Mouse (Mus musculus) brown adipose tissue, adult 24 weeks (tissue): ENCODE measurements at regions not wholly inside any gene's neighbourhood (a gene's known extent, or its start where the extent isn't known, plus 50 kb on each side); places are given as distances from the start of the nearest gene placed in this dataset.
"Not testable (repeated sequence)": the region's sequence is repeated elsewhere in the genome, so short reads cannot be mapped to it uniquely, and the experiment has no call there.

Experiments
- H3K27ac ChIP-seq: fragments of 200-500 bp; replicated peaks from 2 replicates; pipeline ENCODE4 v1.5.1; 2012; ENCODE audit warnings: low read depth, mild to moderate bottlenecking, low read length
- H3K4me1 ChIP-seq: fragments of 200-500 bp; 2 replicates; pipeline ENCODE4 v1.6.1; 2012; ENCODE audit warnings: low read length, mixed read lengths; ENCODE audit not compliant: control insufficient read depth, insufficient read depth, insufficient read length
- H3K4me3 ChIP-seq: fragments of 200-500 bp; 2 replicates; pipeline ENCODE4 v1.5.1; 2012; ENCODE audit warnings: low read depth, mild to moderate bottlenecking, low read length, moderate library complexity; ENCODE audit not compliant: insufficient read depth

GRCm38 (mm10) chr6:31011407-31012020 is 52.6 kb upstream of the Klf14 start:
- no peak overlapping the region for H3K4me3 ChIP-seq
- H3K27ac ChIP-seq = no peak overlapping the region
- H3K4me1 ChIP-seq = no peaks in the 10 kb centered on the region

- no peaks in the 10 kb centered on the region for H3K4me1 ChIP-seq
- H3K27ac ChIP-seq = no peak overlapping the region
- no peak overlapping the region for H3K4me3 ChIP-seq
These were observed 57.7 kb upstream of the Klf14 start for GRCm38 (mm10) chr6:31016566-31016965.

GRCm38 (mm10) chr6:31021776-31022175 is 62.9 kb upstream of the Klf14 start:
- no peaks in the 10 kb centered on the region for H3K4me1 ChIP-seq
- H3K27ac ChIP-seq = no peak overlapping the region
- H3K4me3 ChIP-seq = no peak overlapping the region

DNA sequence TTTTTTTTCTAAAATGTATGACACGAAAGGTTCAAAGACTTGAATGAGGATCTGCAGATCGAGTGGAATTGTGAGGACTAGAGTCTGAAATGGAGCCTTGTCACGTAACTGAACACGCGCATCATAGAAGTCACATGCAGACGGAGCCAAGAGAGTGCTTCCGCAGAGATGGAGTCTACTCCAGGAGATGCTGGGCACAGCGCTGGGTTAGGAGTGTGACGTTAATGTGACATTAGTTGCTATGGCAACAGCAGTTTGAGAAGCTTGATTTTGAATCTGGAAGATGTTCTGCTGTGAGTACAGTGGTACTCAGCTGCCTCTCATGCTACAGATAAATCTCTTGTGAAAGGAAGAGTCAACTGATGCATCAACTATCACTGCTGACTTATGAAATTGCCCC is 70.9 kb upstream of the Klf14 start:
- Histone ChIP-seq H3K27ac (no peak overlapping the region), H3K4me3 (no peak overlapping the region), H3K4me1 (no peaks in the 10 kb centered on the region)

DNA sequence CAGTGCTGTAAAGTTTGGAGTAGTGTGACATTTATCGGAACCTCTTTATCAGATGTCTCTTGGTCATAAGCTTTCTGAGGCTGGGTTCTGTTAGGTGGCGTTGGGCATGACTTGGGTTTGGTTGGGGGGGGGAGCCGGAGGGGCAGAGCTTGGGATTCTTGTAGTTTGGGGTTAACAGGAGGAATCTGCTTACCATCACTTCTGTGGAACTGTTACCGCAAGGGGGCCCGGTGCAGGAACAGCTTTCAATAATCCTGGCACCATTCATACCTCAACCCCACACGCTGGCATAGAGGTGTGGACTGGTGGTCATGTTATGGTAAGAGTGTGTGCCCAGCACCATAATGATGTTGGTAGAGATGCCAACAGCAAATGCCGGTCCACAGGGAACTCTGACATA is 72.1 kb upstream of the Klf14 start:
- Histone ChIP-seq H3K27ac (no peak overlapping the region), H3K4me1 (no peaks in the 10 kb centered on the region), H3K4me3 (no peak overlapping the region)

DNA sequence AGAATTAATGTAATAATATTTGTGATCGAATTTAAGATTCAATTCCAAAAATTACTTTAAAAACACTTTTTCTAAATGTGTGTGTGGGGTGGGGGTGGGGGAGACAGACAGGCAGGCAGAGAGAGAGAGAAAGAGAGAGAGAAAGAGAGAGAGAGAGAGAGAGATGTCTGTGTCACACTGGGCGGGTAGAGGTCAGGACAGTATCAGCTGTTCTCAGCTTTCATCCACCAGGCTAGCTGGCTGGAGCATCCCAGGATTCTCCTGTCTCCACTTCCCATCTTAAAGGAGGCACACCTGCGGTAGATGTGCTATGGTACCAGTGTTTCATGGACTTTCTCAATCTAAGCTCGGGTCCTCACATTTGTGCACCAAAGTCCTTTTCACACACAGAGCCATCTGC is 73.3 kb upstream of the Klf14 start:
- H3K4me1 ChIP-seq = no peaks in the 10 kb centered on the region
- H3K4me3 ChIP-seq = no peak overlapping the region
- no peak overlapping the region for H3K27ac ChIP-seq

DNA sequence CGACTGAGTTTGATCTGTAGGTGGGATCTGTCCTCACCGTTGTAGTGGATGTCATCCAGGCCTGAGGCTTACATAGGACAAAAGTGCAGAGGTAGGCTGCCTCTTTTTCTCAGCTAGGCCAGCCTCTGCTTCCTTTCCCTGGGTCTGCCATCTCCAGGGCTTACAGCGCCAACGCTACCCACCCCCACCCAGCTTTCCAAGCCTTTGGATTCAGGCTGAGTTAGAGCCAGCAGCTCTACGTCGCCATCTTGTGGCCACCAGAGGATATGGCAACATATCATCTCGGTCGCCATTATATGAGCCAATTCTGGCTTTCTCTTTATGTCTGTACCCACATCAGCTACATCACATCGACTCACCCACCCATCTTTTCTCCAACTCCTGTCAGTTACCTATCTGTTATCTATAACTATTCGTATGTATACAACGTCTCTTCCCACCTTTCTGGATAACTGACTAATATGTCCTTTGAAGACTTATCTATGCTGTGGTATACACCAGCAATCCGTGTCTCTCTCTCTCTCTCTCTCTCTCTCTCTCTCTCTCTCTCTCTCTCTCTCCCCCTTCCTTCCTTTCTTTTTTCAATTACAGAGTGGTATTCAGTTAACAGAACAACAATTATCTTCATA is 74.2 kb upstream of the Klf14 start:
- Histone ChIP-seq H3K4me1 (no peaks in the 10 kb centered on the region), H3K4me3 (no peak overlapping the region), H3K27ac (no peak overlapping the region)

DNA sequence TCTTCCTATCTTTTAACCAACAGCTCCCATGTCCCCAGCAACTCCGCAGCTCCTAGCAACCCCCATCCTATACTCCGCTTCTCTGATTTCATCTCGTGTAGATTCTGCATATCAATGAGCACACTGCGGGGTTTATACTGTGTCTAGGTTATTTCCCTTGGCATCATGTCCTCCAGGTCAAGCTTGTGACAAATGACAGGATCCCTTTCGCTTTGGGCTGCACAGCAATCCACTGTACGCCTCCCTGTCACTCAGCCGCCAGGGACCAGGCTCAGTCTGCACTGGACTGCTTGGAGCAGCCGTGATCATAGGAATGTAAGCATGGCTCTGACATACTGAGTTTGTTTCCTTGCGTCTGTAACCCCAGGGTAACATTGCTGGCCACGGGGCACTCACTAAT is 75.9 kb upstream of the Klf14 start:
- H3K4me1 ChIP-seq = no peaks in the 10 kb centered on the region

GRCm38 (mm10) chr6:31037801-31038395 is 79.0 kb upstream of the Klf14 start:
- Histone ChIP-seq H3K4me3 (peak overlapping the region; percentile 30), H3K4me1 (no peaks in the 10 kb centered on the region), H3K27ac (no peak overlapping the region)

More for the DNA sequence above, 75.9 kb upstream of the Klf14 start:
- H3K27ac ChIP-seq = no peak overlapping the region
- H3K4me3 ChIP-seq = no peak overlapping the region

DNA sequence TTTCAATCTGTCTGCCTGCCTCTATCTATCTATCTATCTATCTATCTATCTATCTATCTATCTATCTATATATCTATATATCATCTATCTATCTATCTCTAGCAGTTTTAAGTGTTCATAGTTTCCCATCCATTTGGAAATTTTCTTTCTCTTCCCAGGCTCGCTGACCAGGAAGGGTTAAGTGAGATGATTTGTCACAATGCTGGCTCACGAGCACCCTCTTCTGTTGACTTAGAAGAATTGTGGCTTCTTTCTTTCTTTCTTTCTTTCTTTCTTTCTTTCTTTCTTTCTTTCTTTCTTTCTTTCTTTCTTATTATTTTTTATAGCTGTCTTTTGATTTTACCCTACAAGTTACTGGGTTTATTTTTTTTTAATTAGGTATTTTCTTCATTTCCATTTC is 79.6 kb upstream of the Klf14 start:
- H3K4me1 ChIP-seq, H3K4me3 ChIP-seq, H3K27ac ChIP-seq: not testable (repeated sequence)

DNA sequence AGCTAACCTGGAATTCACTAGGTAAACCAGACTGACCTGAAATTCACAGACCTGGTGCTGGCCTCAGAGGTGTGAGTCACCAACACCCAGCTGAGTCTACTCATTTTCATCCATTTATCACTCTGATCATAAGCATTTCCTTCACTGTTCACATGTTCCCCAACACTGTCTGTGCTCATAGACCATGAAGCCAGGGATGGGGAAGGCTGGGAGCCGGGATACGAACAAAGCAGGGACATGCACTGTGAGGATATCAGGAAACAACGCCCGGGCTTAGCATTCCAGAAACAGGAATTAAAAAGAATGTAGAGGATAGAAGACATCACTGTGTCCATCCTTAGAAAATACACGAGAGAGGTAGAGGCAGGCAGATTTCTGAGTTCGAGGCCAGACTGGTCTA is 80.6 kb upstream of the Klf14 start:
- no peak overlapping the region for H3K4me3 ChIP-seq
- H3K27ac ChIP-seq = no peak overlapping the region
- no peaks in the 10 kb centered on the region for H3K4me1 ChIP-seq

GRCm38 (mm10) chr6:31040783-31041182 is 81.9 kb upstream of the Klf14 start:
- H3K4me3 ChIP-seq = no peak overlapping the region
- H3K4me1 ChIP-seq = no peaks in the 10 kb centered on the region
- H3K27ac ChIP-seq = no peak overlapping the region

DNA sequence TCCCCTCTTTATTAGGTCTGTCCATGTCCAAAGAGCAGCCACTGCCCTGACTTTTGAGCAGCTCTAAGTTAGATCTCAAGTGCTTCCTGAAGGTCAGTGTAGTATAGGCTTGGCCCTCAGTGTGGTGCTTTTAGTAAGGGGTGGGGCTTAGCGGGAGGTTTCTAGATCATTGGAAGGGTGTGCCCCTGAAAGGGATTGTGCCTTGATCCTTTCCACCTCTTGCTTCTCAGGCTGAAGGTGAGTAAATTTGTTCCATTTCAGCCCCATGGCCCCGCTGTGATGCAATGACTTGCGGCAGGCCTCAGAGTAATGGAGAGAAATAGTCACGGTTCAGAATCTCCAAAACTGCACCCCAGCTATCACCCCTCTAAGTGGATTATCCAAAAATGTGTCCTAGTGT is 84.5 kb upstream of the Klf14 start:
- Histone ChIP-seq H3K4me3 (no peak overlapping the region), H3K27ac (no peak overlapping the region), H3K4me1 (no peaks in the 10 kb centered on the region)

DNA sequence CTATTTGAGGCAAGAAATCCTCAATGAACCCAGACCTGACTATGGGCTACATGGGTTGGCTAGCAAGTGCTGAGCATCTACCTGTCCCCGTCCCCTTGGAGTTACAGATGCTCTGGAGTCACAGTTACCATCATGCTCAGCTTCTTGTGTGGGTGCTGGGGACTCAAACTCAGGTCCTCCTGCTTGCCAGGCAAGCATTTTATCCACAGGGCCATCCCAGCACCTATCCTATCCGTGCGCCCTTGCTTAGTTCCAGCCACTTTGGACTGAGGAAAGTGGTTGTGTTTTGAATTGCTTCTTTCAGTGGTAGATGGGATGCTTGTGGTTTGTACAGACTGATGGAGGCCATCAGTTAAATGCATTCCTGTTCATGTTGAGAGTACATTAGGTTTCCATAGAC is 85.0 kb upstream of the Klf14 start:
- no peaks in the 10 kb centered on the region for H3K4me1 ChIP-seq
- H3K27ac ChIP-seq = no peak overlapping the region
- no peak overlapping the region for H3K4me3 ChIP-seq

- Histone ChIP-seq H3K4me3 (no peak overlapping the region), H3K4me1 (no peaks in the 10 kb centered on the region), H3K27ac (no peak overlapping the region)
These were observed 87.3 kb upstream of the Klf14 start for GRCm38 (mm10) chr6:31046197-31046596.

GRCm38 (mm10) chr6:31048920-31049576 is 90.2 kb upstream of the Klf14 start:
- H3K27ac ChIP-seq = no peak overlapping the region
- H3K4me1 ChIP-seq = no peaks in the 10 kb centered on the region
- no peak overlapping the region for H3K4me3 ChIP-seq
